Mouse (Mus musculus) adrenal gland, postnatal 36 days (tissue): ENCODE measurements at regions not wholly inside any gene's neighbourhood (a gene's known extent, or its start where the extent isn't known, plus 50 kb on each side); places are given as distances from the start of the nearest gene placed in this dataset.
"Not testable (repeated sequence)": the region's sequence is repeated elsewhere in the genome, so short reads cannot be mapped to it uniquely, and the experiment has no call there.

ENCODE experiments used
- DNase-seq, 2 experiments: peaks; one replicate each; pipeline ENCODE4 v3.0.0; 2021; ENCODE audit warnings: mixed read lengths in 1 of 2

GRCm38 (mm10) chr12:113597163-113597562 lies 53.5 kb downstream of the Adam6a start:
- DNase-seq, result peak; percentile 5

GRCm38 (mm10) chr12:113610924-113611323 lies 67.2 kb downstream of the Adam6a start:
- peak; percentile 62 to 65 for DNase-seq

GRCm38 (mm10) chr12:113625221-113625620 lies 81.5 kb downstream of the Adam6a start:
- DNase-seq, result not testable (repeated sequence)

GRCm38 (mm10) chr12:113630803-113631202 lies 87.1 kb downstream of the Adam6a start:
- DNase-seq, result not testable (repeated sequence)
